Mouse (Mus musculus) MEL (cell line): ENCODE results near the gene Zfand5.

Experiments
- CHD2 ChIP-seq: IDR thresholded peaks from 2 replicates; pipeline ENCODE4 v1.6.1; 2011; ENCODE audit warnings: low read length, improper control_type of control experiment
- CTCF ChIP-seq, 3 experiments: IDR thresholded peaks in 2 of 3; conservative IDR thresholded peaks in 1 of 3; 2 replicates each; pipeline ENCODE4 v1.5.1; 2011 to 2012; ENCODE audit warnings: low read length in 3 of 3, low read depth in 2 of 3, mild to moderate bottlenecking in 2 of 3, improper control_type of control experiment in 1 of 3, inconsistent platforms in 1 of 3, mixed read lengths in 1 of 3, moderate library complexity in 1 of 3; ENCODE audit not compliant: control insufficient read depth in 1 of 3, insufficient read depth in 1 of 3, poor library complexity in 1 of 3, severe bottlenecking in 1 of 3
- E2F4 ChIP-seq: IDR thresholded peaks from 2 replicates; pipeline ENCODE4 v1.6.1; 2011; ENCODE audit warnings: low read depth, low read length, improper control_type of control experiment, borderline replicate concordance
- ETS1 ChIP-seq: IDR thresholded peaks from 2 replicates; pipeline ENCODE4 v1.6.1; 2012; ENCODE audit warnings: low read depth, mild to moderate bottlenecking, inconsistent platforms, low read length, improper control_type of control experiment, moderate library complexity
- GATA1 ChIP-seq: IDR thresholded peaks from 2 replicates; pipeline ENCODE4 v1.6.1; 2011; ENCODE audit warnings: low read depth, low read length, improper control_type of control experiment
- NRF1 ChIP-seq: IDR thresholded peaks from 2 replicates; pipeline ENCODE4 v1.6.1; 2014; ENCODE audit warnings: low read depth, mild to moderate bottlenecking, inconsistent platforms, low read length, improper control_type of control experiment, moderate library complexity; ENCODE audit not compliant: poor library complexity, insufficient read depth, severe bottlenecking
- POLR2A ChIP-seq, 2 experiments: IDR thresholded peaks; 2 replicates each; pipeline ENCODE4 v1.6.1; 2011 to 2012; ENCODE audit warnings: low read length in 2 of 2, mild to moderate bottlenecking in 2 of 2, control low read depth in 1 of 2, improper control_type of control experiment in 1 of 2, low read depth in 1 of 2, moderate library complexity in 1 of 2; ENCODE audit not compliant: control insufficient read depth in 1 of 2, insufficient read depth in 1 of 2, poor library complexity in 1 of 2
- RAD21 ChIP-seq: IDR thresholded peaks from 2 replicates; pipeline ENCODE4 v1.6.1; 2011; ENCODE audit warnings: mild to moderate bottlenecking, low read depth, low read length, improper control_type of control experiment
- SIN3A ChIP-seq: IDR thresholded peaks from 2 replicates; pipeline ENCODE4 v1.6.1; 2012; ENCODE audit warnings: low read length, improper control_type of control experiment, inconsistent platforms
- USF1 ChIP-seq: IDR thresholded peaks from 2 replicates; pipeline ENCODE4 v1.6.1; 2014; ENCODE audit warnings: low read depth, mild to moderate bottlenecking, inconsistent platforms, low read length, improper control_type of control experiment, moderate library complexity

DNA sequence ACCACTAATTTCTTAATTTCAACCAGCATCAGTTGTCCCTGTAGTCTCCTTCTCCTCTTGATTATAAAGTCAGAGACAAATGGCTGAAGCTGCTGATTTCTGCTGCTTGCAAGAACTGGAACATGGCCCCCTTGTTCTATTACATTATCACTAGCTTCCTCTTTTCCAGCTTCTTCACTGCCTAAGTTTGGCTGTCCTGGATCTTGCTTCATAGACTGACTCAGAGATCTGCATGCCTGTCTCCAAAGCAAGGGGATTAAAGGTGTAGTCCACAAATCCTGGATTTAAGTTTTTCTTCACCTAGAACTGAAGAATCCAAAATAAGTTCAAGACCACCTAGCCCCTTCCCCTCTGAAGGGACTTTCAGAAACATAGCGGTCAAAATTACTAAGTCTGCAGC, 47.5 kb downstream of the Zfand5 start:
- TF ChIP-seq CTCF (IDR thresholded peaks at IDR 0.05 in 2 of 3, conservative IDR thresholded peaks at IDR 0.05 in 1 of 3; ENCODE audit: control insufficient read depth in 1 of 3, insufficient read depth in 1 of 3, low read depth in 2 of 3, low read length in 3 of 3, poor library complexity in 1 of 3, severe bottlenecking in 1 of 3) (no peak), ETS1 (no peak), POLR2A (IDR thresholded peaks at IDR 0.05; ENCODE audit: control insufficient read depth in 1 of 2, insufficient read depth in 1 of 2, low read depth in 1 of 2, low read length in 2 of 2, poor library complexity in 1 of 2) (no peak), GATA1 (no peak), E2F4 (no peak), RAD21 (no peak), SIN3A (no peak), USF1 (no peak), CHD2 (no peak), NRF1 (no peak)
